Mouse (Mus musculus): ENCODE measurements at regions not wholly inside any gene's neighbourhood (a gene's known extent, or its start where the extent isn't known, plus 50 kb on each side); places are given as distances from the start of the nearest gene placed in this dataset.

DNA sequence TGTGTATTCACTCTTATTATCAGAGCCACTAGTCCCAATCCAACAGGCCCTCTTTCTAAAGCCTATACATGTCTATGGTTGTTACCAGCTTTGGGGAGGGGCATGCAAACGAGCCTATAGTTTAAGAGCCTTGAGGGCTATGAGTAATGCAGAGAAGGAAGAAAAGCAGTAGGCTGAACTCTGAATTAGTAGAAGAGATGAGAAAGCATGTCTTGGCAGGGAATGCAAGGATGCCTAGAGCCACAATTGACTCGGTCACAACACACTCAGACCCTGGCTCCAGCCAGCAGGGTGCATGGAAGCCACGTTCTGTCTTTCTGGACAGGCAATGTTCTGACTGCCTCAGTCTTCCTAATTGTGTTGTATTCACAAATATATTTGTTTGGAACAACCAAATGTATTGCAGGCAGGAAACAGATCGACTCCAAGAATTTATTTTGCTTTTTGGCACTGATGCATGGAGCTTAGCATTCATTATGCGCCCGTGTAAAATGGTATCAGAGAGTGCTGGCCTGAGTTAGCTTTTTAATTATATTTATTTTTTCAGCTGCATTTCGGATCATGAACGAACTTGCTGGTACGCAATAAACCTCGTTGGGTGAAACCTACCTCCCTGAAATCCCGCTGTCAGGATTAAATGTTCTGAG lies 110.2 kb downstream of the Rybp start:
- DNase-seq, result no peak

DNA sequence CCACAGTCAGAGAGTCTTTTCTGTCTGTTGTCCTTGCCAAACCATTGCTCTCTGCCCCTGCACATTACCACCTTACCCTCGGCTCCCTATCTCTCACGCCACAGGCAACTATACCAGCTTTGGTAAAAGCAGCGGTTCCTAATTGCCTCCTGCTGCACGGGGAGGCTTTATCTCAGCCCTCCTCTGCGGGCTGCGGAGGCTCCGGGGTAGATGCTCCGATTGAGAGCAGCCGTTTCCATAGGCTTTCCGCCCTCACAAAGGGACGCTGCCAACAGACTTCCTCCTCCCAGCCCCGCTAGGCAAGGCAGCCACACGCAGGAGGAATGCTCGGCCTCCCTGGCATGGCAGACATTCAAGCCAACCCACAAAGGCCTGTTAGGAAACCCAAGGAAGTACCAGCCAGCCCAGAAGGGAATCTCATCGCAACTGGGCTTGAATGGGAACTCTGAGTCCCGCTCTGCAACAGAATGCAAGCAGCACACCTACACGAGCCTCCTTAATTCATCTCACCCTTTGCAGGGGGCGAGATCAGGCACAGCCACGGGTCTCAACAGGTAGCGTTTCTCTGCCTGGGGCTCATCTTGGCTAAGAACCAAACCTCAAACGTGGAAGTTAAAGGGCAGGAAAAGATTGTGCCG lies 116.5 kb downstream of the Rybp start:
- DNase-seq, result peak; percentile 95

DNA sequence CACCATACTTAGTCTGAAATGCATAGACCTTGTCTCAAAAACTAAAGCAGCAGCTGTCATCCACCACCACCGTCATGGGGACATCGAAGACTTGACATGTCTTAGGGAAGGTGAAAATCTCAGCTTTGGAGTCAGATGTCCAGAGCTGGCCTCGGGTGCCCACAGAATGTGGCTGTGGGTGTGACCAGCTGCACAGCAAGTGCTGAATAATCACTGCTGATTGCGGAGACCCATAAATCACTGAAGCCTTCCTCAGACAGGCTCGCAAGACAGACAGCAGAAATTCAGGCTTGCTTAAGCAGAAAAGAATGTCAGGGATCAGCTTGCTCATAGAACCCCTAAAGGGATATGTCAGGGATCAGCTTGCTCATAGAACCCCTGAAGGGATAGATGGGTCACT lies 120.0 kb downstream of the Rybp start:
- no peak for DNase-seq

DNA sequence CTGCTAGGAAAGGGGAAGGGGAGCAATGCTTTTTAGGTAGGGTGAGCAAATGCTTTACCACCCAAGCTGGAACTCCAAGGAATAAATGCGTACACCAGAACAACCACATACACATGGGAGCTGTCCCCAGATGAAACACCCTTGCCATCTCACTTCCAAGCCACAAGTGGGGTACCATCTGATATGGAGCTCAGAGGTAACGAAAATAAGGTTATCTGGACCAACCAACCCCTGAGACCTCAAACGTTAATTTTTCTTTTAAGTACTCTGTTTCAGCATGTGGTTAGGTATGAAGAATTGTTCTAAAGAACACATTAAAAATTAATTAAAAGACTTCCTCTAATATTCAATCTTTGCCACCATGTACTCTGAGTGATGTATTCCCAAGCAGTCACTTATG lies 121.5 kb downstream of the Rybp start:
- DNase-seq, result no peak

DNA sequence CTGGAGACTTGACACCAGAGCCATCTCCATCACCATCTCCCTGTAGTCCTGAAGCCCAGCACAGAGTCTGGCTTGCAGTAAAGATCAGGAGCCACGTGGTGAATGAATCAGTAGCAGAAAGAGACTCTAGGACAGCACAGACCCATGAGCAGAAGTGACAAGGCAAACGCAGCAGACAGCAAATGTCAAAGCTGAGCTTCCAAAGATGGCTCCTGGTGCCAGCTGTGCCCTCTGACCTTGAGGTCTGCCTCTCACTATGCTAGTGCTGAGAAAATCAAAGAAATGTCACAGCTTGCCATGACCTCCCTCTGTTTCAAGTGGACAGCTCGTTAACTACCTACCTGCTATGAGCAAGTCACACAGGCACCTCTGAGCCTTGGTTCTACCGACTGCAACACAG lies 123.1 kb downstream of the Rybp start:
- no peak for DNase-seq

DNA sequence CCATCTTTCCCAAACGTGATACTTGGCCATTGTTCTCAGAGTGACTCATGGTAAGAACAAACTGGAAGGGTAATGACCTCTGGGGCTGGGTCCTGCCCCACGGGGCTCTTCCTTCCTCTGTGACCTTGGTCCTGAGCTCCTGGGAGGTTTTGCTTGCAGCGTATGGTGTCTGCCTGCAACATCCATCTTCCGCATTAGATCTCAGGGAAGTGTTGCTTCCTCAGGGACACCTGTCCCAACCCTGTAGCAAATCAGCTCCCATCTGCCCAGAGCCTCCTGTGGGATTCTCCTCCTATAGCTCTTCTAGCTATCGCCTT lies 123.5 kb downstream of the Rybp start:
- peak; percentile 94 for DNase-seq

- DNase-seq, result peak; percentile 99
Observed at GRCm38 (mm10) chr6:100162961-100163813, 124.1 kb downstream of the Rybp start.

GRCm38 (mm10) chr6:100160670-100161069 lies 126.6 kb downstream of the Rybp start:
- no peak for DNase-seq

- DNase-seq, result no peak
Observed at GRCm38 (mm10) chr6:100159817-100160216, 127.5 kb downstream of the Rybp start.

DNA sequence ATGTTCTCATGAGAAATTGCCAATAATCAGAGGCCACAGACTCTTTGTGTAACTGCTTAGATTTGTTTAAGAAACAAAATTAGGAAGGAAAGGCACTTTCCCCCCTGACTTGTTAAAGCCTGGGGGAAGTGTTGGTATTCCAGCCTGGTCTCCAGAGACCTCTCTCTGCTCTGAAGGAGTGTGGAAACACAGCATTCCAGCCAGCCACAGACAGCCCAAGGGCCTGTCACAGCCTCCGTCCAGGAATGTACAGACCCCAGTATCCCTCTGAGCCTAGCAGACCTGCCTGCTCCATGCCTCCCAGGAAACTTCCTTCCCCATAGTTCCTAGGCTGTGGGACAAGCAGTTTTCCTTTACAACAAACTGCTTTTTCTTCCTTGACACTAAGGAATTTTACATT lies 128.0 kb downstream of the Rybp start:
- DNase-seq, result no peak

- DNase-seq, result no peak
Observed at GRCm38 (mm10) chr6:100157288-100157687, 130.0 kb downstream of the Rybp start.

DNA sequence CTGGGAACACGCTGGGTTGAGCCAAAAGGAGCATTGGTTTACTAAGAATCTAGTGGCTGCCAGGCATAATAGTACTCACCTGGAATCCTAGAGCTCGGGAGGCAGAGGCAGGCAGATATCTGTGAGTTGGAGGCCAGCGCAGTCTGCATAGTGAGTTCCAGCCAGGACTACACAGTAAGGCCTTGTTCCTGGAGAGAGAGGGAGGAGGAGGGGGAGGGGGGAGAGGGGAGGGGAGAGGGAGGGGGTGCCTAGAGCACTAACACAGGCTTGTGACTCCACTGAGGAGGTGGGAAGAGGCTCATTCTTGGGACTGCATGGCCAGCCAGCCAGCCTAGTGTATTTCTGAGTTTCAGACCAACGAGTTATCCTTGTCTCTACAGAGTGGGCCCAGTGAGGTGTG lies 131.1 kb downstream of the Rybp start:
- DNase-seq, result no peak

GRCm38 (mm10) chr6:100155676-100156075 lies 131.6 kb downstream of the Rybp start:
- DNase-seq, result peak; percentile 97

- DNase-seq, result no peak
Observed at GRCm38 (mm10) chr6:100151447-100151846, 135.8 kb downstream of the Rybp start.

DNA sequence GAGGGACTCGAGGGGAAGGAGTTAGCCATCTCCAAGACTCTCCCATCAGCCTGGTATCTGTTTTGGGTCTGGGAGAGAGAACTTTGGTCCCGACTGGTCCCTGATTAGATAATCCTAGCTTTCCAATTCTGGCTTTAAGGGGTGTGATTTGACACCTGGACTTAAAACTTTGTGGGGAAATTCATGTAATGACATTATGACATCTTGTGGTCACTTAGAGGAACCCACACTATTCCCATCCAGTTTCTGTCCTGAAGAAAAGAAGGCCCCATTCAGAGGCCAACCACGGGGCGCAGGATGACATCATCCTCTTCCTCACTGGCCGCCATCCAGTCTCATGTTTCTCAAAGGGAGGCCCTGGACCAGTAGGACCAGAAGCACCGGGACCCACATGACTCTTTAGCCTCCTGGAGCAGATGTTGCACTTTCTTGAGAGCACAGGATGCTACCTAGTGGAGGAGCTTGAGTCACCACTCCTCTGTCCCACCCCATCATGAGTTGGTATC lies 136.5 kb downstream of the Rybp start:
- DNase-seq, result no peak

- DNase-seq, result peak; percentile 83
Observed at GRCm38 (mm10) chr6:100149458-100149852, 137.8 kb downstream of the Rybp start.

DNA sequence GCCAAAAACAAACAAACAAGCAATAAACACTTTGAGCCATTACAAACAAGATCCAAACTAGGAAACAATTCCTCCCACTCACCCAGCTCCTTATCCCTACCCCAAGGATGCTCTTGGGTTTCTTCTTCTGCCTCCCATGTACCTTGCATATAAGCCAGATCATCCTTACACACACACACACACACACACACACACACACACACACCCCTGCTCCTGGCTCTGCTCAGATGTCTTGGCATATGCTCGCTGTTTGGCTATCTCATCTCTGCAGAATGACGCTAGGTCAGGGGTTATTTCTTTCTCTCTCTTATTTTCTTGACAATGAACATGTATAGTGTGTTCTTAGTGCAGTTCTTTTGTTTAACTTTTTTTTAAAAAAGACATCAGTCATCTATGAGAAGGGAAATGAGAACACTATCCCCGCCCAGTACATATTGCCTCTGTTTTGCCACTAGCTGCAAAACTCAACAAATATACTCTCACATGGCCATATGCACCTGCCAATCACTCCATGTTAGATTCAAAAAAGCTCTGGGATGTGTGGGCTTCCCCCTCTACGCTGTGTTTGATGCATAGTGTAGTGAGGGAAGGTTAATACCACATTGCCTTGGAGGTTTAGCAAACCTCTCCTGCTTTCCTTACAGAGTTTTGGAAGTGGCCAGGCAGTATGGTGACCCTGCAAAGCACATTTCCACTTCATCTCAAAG lies 138.4 kb downstream of the Rybp start:
- DNase-seq, result no peak

- peak; percentile 89 for DNase-seq
Observed at GRCm38 (mm10) chr6:100146360-100146935, 140.8 kb downstream of the Rybp start.

- no peak for DNase-seq
Observed at GRCm38 (mm10) chr6:100145869-100146268, 141.4 kb downstream of the Rybp start.

DNA sequence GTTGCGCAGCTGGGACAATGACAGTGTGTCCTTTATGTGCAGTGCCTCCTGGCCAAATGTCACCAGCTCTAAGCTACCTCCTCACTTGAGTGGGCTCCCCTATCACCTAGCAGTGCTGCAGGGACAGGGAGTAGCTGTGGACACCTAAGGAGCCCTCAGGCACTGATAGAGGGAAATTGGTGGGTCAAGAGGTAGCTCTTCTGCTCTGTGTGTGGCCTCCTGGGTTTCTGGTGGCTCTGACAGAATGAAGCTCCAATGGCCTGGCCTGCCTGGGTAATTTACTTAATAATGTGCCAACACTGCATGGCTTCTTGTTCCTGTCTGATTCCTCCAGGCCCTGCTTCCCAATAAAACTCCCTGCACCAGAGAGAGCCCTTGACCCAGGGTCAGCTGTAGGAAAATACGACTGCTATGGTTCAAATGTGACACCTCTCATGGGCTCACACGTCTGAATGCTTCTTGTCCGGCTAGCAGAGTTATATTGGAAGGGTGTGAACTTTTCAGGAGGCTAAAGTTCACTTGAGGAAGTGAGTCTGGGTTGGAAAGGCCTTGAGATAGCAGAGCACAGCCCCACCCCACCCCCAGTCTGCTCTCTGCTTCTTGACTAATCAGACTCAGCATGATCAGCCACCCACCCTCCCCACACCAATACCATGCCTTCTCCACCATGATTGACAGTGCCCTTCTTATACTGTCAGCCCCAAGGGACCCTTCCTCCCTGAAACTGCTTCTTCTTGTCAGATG lies 142.6 kb downstream of the Rybp start:
- DNase-seq, result peak; percentile 92

GRCm38 (mm10) chr6:100143586-100144301 lies 143.5 kb downstream of the Rybp start:
- DNase-seq, result peak; percentile 99
